In the genomic region with DNA sequence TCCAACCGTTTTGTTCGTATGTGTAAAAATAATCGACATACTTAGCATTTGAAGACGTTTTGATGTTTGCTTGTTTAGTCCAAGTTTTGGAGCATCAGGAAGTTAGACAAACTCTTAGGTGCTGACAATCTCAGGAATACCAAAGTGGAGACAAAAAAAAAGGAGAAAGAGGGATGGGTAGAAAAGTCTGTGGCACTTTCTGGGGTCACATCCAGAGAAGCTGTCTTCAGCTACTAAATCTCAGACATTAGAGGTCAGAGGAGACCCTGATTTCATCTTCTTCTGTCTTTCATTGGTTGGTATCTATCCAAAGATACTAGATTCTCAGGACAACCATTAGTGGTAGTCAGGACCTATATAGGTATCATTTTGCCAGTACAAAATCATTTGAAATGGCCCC, we compare ENCODE assay signal across 13 mouse cellular contexts. TPM values are rescaled to one million over a fixed set of nuclear protein-coding genes. Genes with fewer than 3 reads are reported as not detected.
DNase-seq lines count a peak whose midpoint lies in the region; ATAC-seq and TF ChIP-seq lines count a peak whose summit lies in the region.
"Had no signal": no experiment of that assay in that cellular context is flagged by ENCODE, and none has a peak within 500 bp of the region (broad histone marks: within the 10 kb centered on the region; RNA-seq: fewer than 3 reads in every experiment).

No protein-coding gene starts in this region.

- no peak for TF ChIP-seq CTCF in kidney, postnatal 0 days (IDR thresholded peaks at IDR 0.05; ENCODE audit: low read depth)
- TF ChIP-seq CTCF in embryonic fibroblast, embryonic 13.5 days (IDR thresholded peaks at IDR 0.05; ENCODE audit: borderline replicate concordance, insufficient read depth, low read length), result no peak

- no peaks in the 10 kb centered on the region for H3K36me3 ChIP-seq in kidney, postnatal 0 days (ENCODE audit: insufficient read depth, low read length)
- no peaks in the 10 kb centered on the region for H3K36me3 ChIP-seq in embryonic facial prominence, embryonic 11.5 days (replicated peaks; ENCODE audit: control insufficient read depth, insufficient read depth, low read depth, low read length)
- no peaks in the 10 kb centered on the region for H3K36me3 ChIP-seq in stomach, embryonic 15.5 days
- H3K36me3 ChIP-seq: heart, embryonic 15.5 days had no signal

- H3K27me3 ChIP-seq in kidney, postnatal 0 days (ENCODE audit: insufficient read depth, low read length), result no peaks in the 10 kb centered on the region
- H3K27me3 ChIP-seq in embryonic facial prominence, embryonic 11.5 days (ENCODE audit: control insufficient read depth, insufficient read depth, low read length), result no peaks in the 10 kb centered on the region
- H3K27me3 ChIP-seq in stomach, embryonic 15.5 days (replicated peaks), result no peaks in the 10 kb centered on the region
- H3K27me3 ChIP-seq: heart, embryonic 15.5 days had no signal

- no peak overlapping the region for H3K4me3 ChIP-seq in kidney, postnatal 0 days (replicated peaks; ENCODE audit: low read depth, low read length)
- no peak overlapping the region for H3K4me3 ChIP-seq in embryonic facial prominence, embryonic 11.5 days (ENCODE audit: low read depth, low read length)
- H3K4me3 ChIP-seq in embryonic fibroblast, embryonic 13.5 days (ENCODE audit: insufficient read depth, low read length), result no peak overlapping the region
- no peak overlapping the region for H3K4me3 ChIP-seq in stomach, embryonic 15.5 days (replicated peaks)
- H3K4me3 ChIP-seq: heart, embryonic 15.5 days had no signal

- H3K9ac ChIP-seq in kidney, postnatal 0 days (ENCODE audit: low read depth, low read length), result no peak overlapping the region
- H3K9ac ChIP-seq in embryonic facial prominence, embryonic 11.5 days (replicated peaks; ENCODE audit: low read length), result no peak overlapping the region
- H3K9ac ChIP-seq in stomach, embryonic 15.5 days, result no peak overlapping the region
- H3K9ac ChIP-seq: heart, embryonic 15.5 days; liver, embryonic 14.5 days had no signal

- no peak for DNase-seq in kidney, postnatal 0 days (ENCODE audit: low spot score)
- no peak for DNase-seq in kidney, postnatal 10 days
- no peak for DNase-seq in embryonic facial prominence, embryonic 11.5 days (ENCODE audit: low spot score)
- DNase-seq in urinary bladder, postnatal 25 days (ENCODE audit: low spot score), result no peak
- no peak for DNase-seq in thymus, postnatal 14 days
- DNase-seq: adrenal gland, postnatal 25 days; cerebellum, adult 9-10 months; kidney, adult 8-10 months; midbrain, embryonic 14.5 days had no signal

- no peaks in the 10 kb centered on the region for H3K4me1 ChIP-seq in kidney, postnatal 0 days (replicated peaks; ENCODE audit: insufficient read depth, low read length)
- H3K4me1 ChIP-seq in embryonic facial prominence, embryonic 11.5 days (ENCODE audit: control insufficient read depth, insufficient read depth, low read length), result no peaks in the 10 kb centered on the region
- peaks cover 10% of the 10 kb centered on the region for H3K4me1 ChIP-seq in embryonic fibroblast, embryonic 13.5 days (ENCODE audit: control insufficient read depth, insufficient read depth, low read length)
- 0 out of 2 replicates have a peak, but pooled peaks cover 4% of the 10 kb centered on the region for H3K4me1 ChIP-seq in stomach, embryonic 15.5 days

- H3K27ac ChIP-seq in kidney, postnatal 0 days, result 0 out of 2 replicates have a peak overlapping the region, but pooled peaks have one; percentile 33
- H3K27ac ChIP-seq in embryonic facial prominence, embryonic 11.5 days (replicated peaks; ENCODE audit: low read depth, low read length), result peak overlapping the region; percentile 11; the same call in 1 of the 2 replicates
- peak overlapping the region; percentile 78 for H3K27ac ChIP-seq in embryonic fibroblast, embryonic 13.5 days (ENCODE audit: insufficient read depth, low read length)
- peak overlapping the region; percentile 44; the same call in 1 of the 2 replicates for H3K27ac ChIP-seq in stomach, embryonic 15.5 days
- H3K27ac ChIP-seq: heart, embryonic 15.5 days; liver, embryonic 14.5 days had no signal

- no peaks in the 10 kb centered on the region for H3K9me3 ChIP-seq in kidney, postnatal 0 days (replicated peaks; ENCODE audit: low read length)
- H3K9me3 ChIP-seq in embryonic facial prominence, embryonic 11.5 days (replicated peaks; ENCODE audit: control insufficient read depth, low read length), result no peaks in the 10 kb centered on the region
- H3K9me3 ChIP-seq in stomach, embryonic 15.5 days, result no peaks in the 10 kb centered on the region
- H3K9me3 ChIP-seq: heart, embryonic 15.5 days had no signal

- no peak for ATAC-seq in kidney, postnatal 0 days (replicated peaks; ENCODE audit: low FRiP score, low read depth)
- no peak for ATAC-seq in embryonic facial prominence, embryonic 11.5 days (replicated peaks; ENCODE audit: insufficient number of reproducible peaks, low FRiP score, low TSS enrichment, low read depth)
- ATAC-seq in stomach, embryonic 15.5 days (ENCODE audit: insufficient read depth, low FRiP score, low read depth), result no peak

- H3K4me2 ChIP-seq in kidney, postnatal 0 days (ENCODE audit: low read length), result 0 out of 2 replicates have a peak overlapping the region, but pooled peaks have one; percentile 10
- peak overlapping the region; percentile 19 for H3K4me2 ChIP-seq in embryonic facial prominence, embryonic 11.5 days (ENCODE audit: low read depth, low read length)
- H3K4me2 ChIP-seq in stomach, embryonic 15.5 days, result peak overlapping the region; percentile 23; the same call in 1 of the 2 replicates
- H3K4me2 ChIP-seq: heart, embryonic 15.5 days had no signal

- no peak for TF ChIP-seq POLR2A in embryonic fibroblast, embryonic 13.5 days (IDR thresholded peaks at IDR 0.05; ENCODE audit: low read depth, low read length)

- 46% methylated on average over 4 of the region's 4 CpGs for WGBS in kidney, postnatal 0 days
- WGBS in embryonic facial prominence, embryonic 11.5 days, result 39% methylated on average over 4 of the region's 4 CpGs
- 59% methylated on average over 4 of the region's 4 CpGs for WGBS in stomach, embryonic 15.5 days

RNA-seq across cellular contexts. Expression of a gene that starts 5.4 kb away (rescaled TPM):
- polyA plus RNA-seq in kidney, postnatal 0 days (2015; fragmentation: Nextera tagmentation; extraction: Ambion mirVana), result 22.3 and 23.0 TPM in 2 replicates
- 40.2 and 42.3 TPM in 2 replicates for polyA plus RNA-seq in embryonic facial prominence, embryonic 11.5 days (2014; fragmentation: Nextera tagmentation; extraction: Ambion mirVana)
- polyA plus RNA-seq in embryonic fibroblast, embryonic 13.5 days (2011; ENCODE audit: insufficient read length, low read depth, missing spikeins), result 23.4 and 34.4 TPM in 2 replicates
- 20.4 and 26.9 TPM in 2 replicates for polyA plus RNA-seq in stomach, embryonic 15.5 days (2015; fragmentation: Nextera tagmentation; extraction: Ambion mirVana)

RNA-seq across cellular contexts. Expression of a gene that starts 41.8 kb away (rescaled TPM):
- polyA plus RNA-seq in kidney, postnatal 0 days (2015; fragmentation: Nextera tagmentation; extraction: Ambion mirVana), result 60.4 and 61.8 TPM in 2 replicates
- 51.1 and 51.7 TPM in 2 replicates for polyA plus RNA-seq in embryonic facial prominence, embryonic 11.5 days (2014; fragmentation: Nextera tagmentation; extraction: Ambion mirVana)
- polyA plus RNA-seq in embryonic fibroblast, embryonic 13.5 days (2011; ENCODE audit: insufficient read length, low read depth, missing spikeins), result 10.8 and 20.2 TPM in 2 replicates
- polyA plus RNA-seq in stomach, embryonic 15.5 days (2015; fragmentation: Nextera tagmentation; extraction: Ambion mirVana), result 42.5 and 44.3 TPM in 2 replicates

Comparison
In these comparisons a context has a peak if more than half of its experiments do, and no peak if none do; other contexts are left out.
1. H3K27ac ChIP-seq: peak in every context shown above with its lines; median percentile 78 in embryonic fibroblast, embryonic 13.5 days; 44 in stomach, embryonic 15.5 days; 33 in kidney, postnatal 0 days; 11 in embryonic facial prominence, embryonic 11.5 days.